Mouse (Mus musculus): ENCODE measurements around the gene Igf1r.

- TF ChIP-seq CTCF (IDR thresholded peaks at IDR 0.05; ENCODE audit: low read depth) (no peak), EP300 (IDR thresholded peaks at IDR 0.05; ENCODE audit: low read depth) (0 out of 2 replicates have a peak, but pooled peaks have one; percentile 25)
These were observed 211.4 kb downstream of the Igf1r start for GRCm38 (mm10) chr7:68164074-68164473.

Measured in liver, postnatal 0 days (tissue).